Mouse (Mus musculus): ENCODE measurements around the gene Ick.
"Not testable (repeated sequence)": the region's sequence is repeated elsewhere in the genome, so short reads cannot be mapped to it uniquely, and the experiment has no call there.

Gene Ick

DNA sequence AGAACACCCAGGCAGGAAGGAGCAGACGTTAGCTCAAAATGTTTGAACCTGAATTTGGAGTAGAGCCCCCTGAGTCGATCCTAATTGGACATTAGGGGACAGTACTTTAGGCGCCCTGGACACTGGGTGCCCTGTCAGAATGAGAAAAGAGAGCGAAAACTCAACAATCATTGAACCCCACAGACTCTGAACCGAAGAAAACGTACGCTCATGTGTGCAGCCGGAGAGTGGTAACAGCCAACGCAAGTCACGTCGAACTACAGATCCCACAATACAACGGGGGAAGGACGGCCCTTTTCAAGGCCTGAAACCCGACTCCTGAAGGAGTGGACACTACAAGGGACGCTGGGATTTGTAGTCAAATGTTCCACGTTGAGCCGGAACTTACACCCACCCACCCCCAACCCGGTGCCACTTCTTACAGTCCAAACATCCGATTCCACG, at the start of gene Ick, which contains the start of gene Fbxo9:
TSS of gene Ick (plus strand) at position 397 of the 444 bp plus-strand sequence.
TSS of gene Fbxo9 (minus strand) at position 270 of the 444 bp plus-strand sequence.
- peak; percentile 91 for DNase-seq

- peak; percentile 48 for DNase-seq
Observed at GRCm38 (mm10) chr9:78059525-78060120, 49.4 kb upstream of the Ick start.

DNA sequence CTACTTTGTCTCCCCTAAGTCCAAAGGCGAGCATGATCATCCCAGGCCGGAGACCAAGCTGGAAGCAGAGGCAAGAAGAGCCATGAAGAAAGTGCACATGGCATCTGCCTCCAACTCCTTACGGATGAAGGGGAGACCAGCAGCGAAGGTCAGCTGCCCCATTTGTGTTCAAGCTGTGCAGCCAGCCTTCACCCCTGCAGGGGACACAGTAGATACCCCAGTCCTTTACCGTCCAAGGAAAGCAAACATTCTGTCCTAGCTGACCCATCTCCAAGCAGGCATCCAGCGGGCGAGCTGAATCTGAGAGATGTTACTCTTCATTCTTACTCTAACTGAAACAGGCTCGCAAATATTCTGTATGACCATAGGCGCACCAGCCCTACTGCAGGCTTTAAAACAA, 46.6 kb upstream of the Ick start:
- DNase-seq: no peak

- no peak for DNase-seq
Observed at GRCm38 (mm10) chr9:78064121-78064520, 44.9 kb upstream of the Ick start.

GRCm38 (mm10) chr9:78070496-78070895, 38.5 kb upstream of the Ick start:
- DNase-seq: no peak

GRCm38 (mm10) chr9:78071626-78072025, 37.4 kb upstream of the Ick start:
- DNase-seq: no peak

DNA sequence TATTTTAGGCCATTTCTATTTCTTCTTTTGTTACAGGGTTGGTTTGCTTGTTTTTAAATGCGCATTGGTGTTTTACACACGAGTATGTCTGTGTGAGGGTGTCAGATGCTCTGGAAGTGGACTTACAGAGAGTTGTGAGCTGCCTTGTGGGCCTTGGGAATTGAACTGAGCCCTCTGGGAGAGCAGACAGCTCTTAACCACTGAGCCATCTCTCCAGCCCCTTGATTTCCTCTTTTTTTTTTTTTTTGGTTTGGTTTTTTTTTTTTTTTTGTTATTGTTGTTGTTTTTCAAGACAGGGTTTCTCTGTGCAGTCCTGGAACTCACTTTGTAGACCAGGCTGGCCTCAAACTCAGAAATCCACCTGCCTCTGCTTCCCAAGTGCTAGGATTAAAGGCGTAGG, 35.7 kb upstream of the Ick start:
- DNase-seq: not testable (repeated sequence)

DNA sequence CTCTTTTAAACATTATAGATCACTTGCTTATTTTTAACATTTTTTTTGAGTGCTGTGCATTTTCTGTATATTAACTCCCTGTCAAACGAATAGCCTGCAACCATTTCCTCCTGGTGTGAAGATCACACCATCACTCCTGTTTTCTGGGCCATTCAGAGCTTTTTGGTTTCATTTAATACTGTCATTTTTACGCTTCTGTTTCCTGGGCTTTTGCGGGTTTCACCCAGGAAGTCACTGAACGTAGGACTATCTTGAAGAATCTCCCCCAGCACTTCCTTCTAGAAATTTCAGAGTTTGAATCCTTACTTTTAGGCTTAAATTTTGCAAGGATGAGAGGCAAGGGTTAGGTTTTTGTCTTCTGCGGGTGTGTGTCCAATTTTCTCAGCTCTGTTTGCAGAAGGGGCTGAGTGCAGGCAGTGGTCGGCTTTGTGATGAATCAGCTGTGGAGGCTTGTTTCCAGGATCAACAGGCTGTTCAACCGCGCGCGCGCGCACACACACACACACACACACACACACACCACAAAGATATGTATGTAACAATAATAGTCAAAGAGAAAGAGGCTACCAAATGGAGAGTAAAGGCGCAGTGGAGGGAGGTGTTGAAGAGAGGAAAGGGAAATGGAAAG, 35.2 kb upstream of the Ick start:
- no peak for DNase-seq

DNA sequence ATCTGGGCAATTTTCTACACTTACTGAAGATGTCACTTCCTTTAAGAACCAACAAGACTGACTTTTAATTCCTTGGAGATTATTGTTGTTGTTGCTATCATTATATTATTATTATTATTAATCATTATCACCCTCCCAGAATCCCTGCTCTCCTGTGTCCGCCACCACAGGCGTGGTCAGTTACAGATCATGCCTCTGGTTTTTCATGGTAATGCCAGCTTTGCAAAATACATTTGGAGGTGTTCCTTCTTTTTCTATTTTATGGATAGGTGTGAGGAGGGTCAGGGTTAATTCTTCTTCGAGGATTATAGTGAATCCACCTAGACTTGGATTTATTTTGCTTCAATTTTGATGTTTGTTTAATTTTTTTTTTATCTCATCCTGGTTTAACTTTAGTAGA, 33.7 kb upstream of the Ick start:
- no peak for DNase-seq

- DNase-seq: no peak
Observed at GRCm38 (mm10) chr9:78078240-78078639, 30.8 kb upstream of the Ick start.

DNA sequence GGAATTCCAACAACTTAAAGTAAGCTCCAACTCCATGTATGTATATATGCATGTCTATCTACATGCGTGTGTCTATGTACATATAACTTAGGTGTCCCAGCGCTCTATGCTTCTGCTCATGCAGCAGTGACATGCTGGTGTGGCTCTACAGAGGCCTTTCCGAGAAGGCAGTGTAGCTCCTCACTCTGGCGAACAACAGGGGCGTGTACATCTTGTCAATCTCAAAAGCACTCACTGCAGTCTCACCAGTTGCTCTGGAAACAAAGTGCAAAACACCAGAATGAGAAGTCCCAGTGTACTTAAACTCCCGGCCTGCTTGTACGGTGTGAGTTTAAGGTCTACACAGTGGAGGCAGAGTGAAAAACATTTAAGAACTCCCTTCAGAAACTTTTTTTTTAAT, 27.2 kb upstream of the Ick start:
- no peak for DNase-seq

DNA sequence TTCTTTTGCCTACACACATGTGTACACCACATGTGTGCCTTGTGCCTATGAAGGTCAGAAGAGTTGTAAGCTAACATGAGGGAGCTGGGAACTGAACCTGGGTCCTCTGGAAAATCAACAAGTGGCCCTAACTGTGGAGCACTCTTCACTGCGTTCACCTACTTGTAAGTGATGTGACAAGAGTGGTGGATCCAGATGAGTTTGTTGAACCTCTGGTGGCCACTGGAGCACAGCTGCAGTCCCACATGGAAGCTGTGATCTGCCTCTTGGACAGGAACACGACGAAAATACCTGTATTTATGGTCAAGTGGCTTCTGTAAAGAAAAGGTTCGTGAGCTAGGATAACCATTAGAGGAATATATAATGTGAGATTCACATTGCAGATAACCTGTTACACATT, 24.7 kb upstream of the Ick start:
- no peak for DNase-seq

DNA sequence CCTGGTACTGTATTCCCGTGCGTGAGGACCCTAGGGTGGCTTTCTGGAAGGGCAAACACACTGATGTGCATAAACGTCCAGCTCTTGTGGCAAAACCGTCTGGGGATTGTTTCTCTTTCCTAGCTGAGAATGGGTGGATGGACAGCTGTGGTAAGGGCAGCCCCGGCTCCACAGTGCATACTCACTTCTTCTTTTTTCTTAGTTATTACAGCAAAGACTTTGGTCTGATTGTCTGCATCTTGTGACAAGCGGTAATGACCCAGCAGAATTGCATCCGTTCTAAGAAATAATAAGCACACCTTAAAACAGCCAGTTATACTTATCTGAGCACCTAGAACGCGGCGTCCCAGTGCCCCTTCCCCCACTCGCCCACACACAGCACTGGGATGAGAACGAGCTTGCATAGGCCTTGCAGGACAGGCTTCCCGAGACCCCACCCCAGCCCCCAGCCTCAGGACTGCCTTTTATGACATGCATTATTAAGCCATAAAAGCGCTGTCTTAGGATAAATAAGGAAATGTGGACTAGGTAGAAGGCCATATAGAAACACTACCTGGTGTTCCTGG, 23.2 kb upstream of the Ick start:
- DNase-seq: no peak

- no peak for DNase-seq
Observed at GRCm38 (mm10) chr9:78087751-78088150, 21.2 kb upstream of the Ick start.

- no peak for DNase-seq
Observed at GRCm38 (mm10) chr9:78088521-78088920, 20.5 kb upstream of the Ick start.

DNA sequence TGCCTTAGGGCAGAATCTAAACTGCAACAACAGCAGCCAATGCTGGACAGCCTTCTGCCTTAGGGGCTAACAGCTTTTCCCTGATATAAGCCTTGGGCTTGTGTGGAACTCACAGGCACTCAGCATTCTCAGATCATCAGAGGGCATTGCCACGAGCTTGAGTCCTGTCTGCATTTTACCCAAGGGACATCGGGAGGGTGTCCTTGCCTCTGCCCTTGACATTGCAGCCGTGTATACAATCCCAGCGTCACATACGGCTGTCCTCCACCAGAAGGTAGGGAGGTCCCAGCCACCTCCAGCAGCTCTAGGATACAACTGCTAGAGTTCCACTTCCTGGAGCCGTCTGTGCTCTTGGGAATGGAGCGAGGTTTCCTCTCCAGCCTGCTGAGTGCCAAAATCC, 20.0 kb upstream of the Ick start:
- no peak for DNase-seq

DNA sequence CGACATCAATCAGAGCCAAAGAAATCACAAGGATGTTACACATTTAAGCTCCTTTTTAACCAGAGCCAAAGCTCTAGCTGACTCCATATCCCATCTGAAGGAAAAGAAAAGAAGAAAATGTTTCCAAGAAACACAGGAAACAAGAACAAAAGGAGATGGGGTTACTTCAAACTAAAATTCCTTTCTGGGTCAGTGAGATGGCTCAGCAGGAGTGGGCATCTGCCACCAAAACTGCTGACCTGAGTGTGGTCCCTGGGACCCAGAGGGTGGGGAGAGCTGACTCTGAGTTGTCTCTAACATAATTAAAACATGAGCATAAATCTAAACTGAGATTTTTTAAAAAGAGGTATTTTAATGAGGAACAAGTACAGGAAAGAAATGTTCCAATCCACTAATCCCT, 19.1 kb upstream of the Ick start:
- DNase-seq: no peak

- no peak for DNase-seq
Observed at GRCm38 (mm10) chr9:78090596-78090995, 18.4 kb upstream of the Ick start.

GRCm38 (mm10) chr9:78095686-78096085, 13.3 kb upstream of the Ick start:
- DNase-seq: no peak

GRCm38 (mm10) chr9:78096376-78096775, 12.6 kb upstream of the Ick start:
- peak; percentile 33 for DNase-seq

GRCm38 (mm10) chr9:78100956-78101355, 8.0 kb upstream of the Ick start:
- DNase-seq: no peak

- no peak for DNase-seq
Observed at GRCm38 (mm10) chr9:78101431-78101830, 7.6 kb upstream of the Ick start.

DNA sequence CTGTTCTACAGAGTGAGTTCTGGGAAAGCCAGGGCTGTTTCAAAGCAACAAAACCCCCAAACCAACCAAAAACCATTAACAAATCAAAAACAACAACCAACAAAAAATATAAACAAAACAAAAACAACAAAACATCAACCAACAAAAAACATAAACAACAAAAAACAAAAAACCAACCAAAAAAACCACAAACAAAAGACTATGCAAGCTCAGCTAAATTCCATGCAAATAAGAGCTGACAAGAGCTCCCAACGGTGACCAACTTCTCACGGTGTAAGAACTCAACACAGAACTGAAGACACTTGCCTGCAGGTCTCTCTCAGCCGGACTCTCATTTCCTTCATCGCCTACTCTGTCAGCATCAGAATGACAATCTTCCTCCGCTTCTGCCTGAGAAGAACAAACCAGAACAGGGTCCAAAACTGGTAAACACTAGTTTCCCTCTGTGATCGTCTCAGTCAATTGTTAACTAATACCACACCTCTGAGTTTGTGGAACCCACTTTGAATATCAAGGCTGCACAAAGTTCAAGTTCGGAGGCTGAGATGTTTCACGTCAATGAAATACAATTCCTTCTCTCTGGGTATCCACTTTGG, 4.9 kb upstream of the Ick start:
- DNase-seq: no peak

DNA sequence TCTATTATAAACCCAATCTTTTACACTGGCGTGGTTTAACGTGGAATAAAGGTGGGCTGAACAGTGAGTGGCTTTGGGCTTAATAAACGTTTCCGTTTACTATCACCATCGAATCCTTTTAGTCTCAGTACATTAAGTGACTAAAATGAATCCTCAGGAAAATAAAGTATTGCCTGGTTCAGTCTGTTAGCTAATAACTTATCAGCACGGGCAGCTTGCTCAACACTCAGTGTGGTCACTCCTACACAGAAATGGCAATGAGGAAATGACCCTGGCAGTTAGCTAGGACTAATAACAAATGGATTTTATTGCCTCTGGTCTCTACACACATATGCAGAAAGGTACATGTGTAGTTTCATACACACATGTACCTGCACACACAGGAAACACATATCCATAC, 4.0 kb upstream of the Ick start:
- peak; percentile 60 for DNase-seq

Data from liver (tissue).